Mouse (Mus musculus) R1 (cell line): ENCODE measurements around the gene 1700001O22Rik.

ENCODE experiments used
- DNase-seq: peaks from one replicate; pipeline ENCODE4 v3.0.0-alpha.2; 2018; ENCODE audit warnings: low read depth, low spot score

The 1700001O22Rik gene

DNA sequence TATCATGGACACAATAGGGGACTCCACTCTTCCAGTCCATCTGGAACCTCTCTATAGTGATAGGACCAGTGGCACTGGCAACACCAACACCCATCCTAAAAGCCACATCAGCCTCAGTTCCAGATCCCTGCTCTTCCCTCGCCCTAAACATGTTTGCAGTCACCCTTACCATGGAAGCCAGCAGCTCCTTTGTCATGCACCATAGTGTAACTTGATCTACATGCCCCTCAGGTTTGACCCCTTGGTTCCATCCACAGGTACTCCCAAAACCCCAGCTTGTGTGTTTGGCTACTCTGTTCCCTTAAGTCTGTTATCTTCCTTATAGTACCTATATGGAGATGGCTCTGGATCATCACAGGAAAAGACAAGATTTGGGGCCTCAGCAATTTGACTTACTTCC lies 12.9 kb upstream of the 1700001O22Rik start:
- peak; percentile 50 for DNase-seq

DNA sequence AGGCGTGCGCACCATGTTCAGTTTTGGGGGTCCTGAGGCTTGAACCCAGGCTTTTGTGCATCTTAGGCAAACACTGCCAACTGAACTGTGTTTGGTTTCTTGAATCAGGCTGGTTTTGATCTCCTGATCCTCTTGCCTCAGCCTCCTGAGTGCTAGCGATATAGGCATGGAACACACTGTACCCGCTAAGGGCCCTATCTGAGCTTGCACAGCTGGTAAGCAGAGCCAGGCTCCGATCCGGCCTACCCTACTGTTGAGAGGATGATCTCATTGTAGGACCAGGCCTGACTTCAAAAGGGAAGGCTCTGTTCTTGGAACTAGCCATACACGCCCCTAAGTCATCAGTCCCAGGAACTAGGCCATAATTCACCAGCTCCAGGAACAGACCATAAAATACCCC lies 7.1 kb upstream of the 1700001O22Rik start:
- no peak for DNase-seq

DNA sequence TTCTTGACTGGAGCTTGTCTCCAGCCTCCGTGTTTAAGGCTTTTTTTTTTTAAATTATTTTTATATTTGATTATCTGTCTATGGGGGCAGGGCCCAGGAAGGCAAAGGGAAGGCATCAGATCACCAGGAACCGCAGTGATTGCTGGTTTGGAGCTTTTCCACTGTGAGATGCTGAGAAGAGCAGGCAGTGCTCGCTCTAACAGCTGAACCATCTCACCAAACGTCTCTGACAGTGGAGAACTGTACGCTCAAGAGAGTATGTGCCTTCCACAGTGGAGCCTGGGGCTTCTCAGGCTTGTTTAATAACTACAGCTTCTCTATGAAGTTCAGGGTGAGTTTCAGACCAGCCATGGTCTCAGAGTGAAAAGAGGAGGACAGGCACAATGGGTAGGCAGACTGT lies 6.0 kb upstream of the 1700001O22Rik start:
- no peak for DNase-seq

DNA sequence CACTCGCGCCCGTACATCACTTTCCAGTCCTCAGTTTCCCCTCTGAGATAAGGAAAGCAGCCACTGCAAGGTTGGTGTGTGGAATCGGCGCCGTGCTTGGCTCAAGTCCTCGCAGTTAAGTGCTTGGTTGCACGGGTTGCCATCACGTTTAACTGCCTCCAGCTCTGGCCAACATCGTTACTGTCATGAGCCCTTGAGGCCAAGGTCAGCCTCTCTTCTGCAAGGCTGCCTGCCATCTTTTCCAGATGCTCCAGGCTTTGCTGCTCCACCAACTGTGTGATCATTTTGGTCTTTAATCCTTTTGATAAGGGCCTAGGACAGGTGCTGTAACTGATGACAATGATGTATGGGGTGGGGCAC lies 4.8 kb upstream of the 1700001O22Rik start:
- no peak for DNase-seq

DNA sequence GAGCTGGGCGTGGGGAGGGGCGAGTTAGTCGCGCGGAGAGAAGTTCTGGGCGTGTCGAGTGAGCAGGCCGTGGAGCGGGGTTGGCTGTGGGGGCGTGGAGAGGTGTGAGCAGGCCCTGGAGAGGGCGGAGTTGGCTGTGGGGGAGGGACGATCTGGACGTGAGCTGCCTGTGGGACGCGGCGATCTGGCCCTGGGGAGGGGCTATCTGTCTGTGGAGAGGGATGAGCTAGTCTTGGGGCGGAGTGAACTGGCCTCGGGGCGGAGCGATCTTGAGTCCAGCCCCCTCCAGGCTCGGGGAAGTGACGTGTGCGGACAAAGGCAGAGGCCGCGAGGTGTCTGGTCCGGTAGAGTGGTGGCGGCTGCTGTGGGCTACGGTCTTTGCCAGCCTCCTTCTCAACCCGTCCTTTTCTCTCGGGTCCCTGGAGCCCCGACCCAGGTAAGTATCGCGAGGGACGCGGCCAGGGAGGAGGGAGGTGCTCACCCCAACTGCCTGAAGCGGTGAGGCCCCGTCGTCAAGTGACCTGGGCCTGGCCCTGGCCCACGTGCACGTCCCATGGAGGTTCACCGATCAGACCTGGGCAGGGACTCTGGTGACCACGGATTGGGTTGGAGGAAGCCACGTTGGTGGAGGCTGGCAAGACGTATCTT lies 4.3 kb upstream of the 1700001O22Rik start, which contains the start of gene Ntmt1:
Gene Ntmt1, plus strand, starts transcription at position 179 of the 648 bp plus-strand sequence.
- peak; percentile 100 for DNase-seq

DNA sequence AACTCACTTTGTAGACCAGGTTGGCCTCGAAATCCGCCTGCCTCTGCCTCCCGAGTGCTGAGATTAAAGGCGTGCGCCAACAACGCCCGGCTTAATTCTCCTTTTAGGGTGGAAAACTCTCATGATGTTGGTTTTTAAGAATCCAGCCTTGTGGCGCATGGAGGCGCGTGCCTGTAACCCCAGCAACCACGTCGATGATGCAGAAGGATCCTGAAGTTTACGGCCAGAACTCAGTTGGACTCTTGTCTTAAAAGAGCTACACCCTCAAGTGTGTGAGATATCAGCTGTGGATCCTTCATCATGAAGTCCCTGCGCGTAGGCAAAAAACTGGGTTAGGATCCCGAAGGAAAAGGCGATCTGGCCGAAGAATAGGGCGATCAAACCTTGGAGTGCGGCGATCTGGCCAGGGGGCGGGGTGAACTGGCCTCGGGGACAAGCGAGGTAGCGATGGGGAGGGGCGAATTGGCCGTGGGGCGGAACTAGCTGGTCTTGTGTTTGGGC lies 3.7 kb upstream of the 1700001O22Rik start:
- DNase-seq: no peak

DNA sequence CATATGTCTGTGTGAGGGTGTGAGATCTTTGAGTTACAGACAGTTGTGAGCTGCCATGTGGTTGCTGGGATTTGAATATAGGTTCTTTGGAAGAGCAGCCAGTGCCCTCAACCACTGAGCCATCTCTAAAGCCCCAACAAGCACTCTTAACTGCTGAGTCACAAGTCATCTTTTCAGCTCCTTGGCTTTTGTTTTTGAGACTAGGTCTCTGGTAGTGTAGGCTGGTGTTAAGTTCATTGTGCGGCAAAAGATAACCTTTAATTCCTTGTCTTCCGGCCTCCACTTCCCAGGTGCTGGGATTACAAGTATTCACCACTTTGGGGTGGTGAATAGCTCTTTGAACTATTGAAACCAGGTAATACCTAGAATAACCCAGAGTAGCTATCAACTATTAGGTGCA lies 2.5 kb upstream of the 1700001O22Rik start:
- peak; percentile 70 for DNase-seq

DNA sequence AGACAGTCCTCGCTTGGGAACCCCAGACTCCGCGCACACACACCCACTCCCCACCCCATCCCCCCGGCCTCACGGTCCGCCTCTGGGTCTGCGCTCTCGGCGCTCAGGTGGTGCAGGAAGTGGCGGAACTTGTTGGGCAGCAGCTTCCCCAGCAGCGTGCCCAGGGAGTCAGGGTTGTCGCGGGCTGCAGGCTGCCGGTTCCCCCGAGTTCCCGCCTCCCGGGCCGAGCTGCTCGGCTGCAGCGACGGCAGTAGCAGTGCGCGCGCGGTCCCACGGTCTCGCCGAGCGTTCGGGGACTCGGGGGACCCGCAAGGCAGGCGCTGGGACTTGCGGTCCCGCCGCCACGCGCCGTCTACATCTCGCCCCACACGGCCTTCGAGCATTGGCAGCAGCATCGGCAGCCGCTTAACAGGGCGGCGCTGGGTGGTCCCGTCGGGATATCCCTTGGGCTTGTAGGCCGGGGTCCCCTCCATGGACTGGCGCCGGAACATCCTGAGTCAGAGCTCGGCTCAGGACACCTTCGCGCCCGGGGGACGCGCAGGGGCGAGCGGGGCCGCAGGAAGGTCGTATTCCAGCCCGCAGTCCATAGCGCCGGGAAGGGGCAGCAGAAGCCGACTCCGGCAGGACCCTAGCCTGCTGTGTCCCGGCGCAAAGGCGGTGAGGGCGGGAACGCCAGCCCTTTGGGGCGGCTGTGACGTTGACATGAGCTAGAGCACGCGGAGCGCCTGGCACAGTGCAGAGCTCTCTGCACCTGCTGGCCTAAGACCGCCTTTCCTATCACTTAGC lies 2.2 kb downstream of the 1700001O22Rik start:
- peak; percentile 76 for DNase-seq

DNA sequence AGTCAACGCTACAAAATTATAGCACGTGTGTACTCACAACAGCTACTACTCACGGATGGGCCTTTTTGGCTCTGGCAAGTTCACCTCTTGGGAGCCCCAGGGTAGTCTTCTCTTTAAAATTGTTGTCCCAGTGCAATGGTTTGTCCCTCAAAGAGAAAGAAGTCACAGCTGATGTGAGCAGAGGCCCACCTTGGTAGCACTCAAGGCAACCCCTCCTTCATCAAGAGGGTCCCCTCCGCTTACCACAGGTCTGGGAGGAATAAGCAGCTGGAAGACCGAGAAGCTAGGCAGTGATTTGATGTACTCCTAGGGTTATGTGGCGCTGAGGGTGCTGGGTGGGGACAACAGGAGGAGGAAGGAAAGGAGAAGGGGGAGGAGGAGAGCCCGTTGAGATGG lies 2.8 kb downstream of the 1700001O22Rik start:
- DNase-seq: no peak

DNA sequence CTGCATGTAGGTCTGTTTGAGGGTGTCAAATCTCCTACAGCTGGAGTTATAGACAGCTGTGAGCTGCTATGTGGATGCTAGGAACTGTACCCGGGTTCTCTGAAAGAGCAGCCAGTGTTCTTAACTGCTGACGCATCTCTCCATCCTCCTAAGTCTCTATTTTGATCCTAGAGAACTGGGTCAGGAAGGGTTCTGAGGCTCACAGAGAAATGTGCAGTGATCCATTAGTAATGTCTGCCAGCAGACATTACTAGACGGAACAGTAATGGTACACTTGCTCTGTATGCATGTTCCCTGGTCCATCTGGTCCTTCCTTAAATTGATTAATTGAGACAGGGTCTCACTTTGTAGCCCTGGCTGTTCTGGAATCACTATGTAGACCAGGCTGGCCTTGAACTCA lies 4.0 kb downstream of the 1700001O22Rik start:
- DNase-seq: no peak

DNA sequence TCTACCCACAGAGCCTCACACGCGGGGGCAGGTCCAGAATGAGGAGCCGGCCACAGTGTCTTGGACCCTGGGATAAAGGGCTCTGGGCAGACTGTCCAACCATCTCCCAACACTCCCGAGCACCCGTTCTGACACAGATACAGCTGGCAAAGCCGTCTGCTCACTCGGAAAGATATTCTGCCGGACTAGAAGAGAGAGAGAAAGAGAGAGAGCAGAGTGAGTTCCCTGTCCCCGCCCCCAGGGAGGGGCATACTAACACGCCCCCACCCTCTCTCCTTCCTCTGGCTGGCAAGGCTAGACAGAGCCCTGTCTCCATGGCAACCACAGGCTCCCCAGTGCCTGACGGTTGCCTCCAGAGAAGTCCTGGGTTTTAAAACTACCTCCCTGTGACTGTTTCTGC lies 7.1 kb downstream of the 1700001O22Rik start:
- peak; percentile 97 for DNase-seq

DNA sequence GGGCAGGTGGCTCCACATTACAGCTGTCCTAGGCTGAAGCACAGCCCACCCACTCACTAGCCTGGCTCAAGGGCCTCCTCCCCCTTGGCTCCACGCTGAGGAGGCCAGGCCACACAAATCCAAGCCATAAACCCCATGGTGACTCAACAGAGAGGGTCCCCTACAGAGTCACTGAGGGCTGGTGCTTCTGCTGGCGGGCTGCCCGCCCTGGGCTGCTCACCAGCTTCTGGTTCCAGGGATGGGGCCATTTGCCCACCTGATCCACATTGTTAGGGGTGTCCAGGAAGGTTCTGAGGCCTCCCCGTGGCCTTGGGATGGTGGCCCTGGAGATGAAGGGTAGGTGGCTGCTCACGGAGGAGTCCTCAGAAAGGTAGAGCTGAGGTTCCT lies 7.6 kb downstream of the 1700001O22Rik start:
- no peak for DNase-seq

DNA sequence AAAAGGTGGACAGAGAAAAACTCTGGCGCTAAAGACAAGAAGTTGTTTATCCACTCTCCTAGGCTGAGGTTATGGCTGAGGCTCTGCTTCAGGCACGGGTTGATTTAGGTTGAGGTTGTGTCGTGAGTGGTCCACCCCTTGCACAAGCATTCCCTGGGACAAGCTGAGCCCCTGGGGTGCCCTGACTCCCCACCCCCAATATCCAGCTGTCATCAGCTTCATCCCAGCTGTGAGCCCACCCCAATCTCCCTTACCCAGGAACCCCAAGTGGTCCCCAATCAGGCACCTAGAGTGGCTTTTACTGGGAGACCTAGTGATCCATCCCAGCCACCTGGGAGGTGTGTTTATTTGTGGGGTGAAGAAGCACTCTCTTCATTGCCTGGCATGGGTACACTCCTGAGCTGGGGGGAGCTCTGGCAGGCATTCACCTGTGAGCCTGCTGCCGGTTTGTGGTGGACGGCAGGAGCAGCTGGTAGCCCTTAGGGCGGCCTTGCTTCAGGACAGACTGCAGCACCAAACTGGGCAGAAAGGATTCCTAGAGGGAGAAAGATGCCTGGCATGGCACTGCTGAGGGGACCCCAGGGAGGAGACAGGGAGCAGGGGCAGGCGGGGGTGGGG lies 8.1 kb downstream of the 1700001O22Rik start:
- no peak for DNase-seq

DNA sequence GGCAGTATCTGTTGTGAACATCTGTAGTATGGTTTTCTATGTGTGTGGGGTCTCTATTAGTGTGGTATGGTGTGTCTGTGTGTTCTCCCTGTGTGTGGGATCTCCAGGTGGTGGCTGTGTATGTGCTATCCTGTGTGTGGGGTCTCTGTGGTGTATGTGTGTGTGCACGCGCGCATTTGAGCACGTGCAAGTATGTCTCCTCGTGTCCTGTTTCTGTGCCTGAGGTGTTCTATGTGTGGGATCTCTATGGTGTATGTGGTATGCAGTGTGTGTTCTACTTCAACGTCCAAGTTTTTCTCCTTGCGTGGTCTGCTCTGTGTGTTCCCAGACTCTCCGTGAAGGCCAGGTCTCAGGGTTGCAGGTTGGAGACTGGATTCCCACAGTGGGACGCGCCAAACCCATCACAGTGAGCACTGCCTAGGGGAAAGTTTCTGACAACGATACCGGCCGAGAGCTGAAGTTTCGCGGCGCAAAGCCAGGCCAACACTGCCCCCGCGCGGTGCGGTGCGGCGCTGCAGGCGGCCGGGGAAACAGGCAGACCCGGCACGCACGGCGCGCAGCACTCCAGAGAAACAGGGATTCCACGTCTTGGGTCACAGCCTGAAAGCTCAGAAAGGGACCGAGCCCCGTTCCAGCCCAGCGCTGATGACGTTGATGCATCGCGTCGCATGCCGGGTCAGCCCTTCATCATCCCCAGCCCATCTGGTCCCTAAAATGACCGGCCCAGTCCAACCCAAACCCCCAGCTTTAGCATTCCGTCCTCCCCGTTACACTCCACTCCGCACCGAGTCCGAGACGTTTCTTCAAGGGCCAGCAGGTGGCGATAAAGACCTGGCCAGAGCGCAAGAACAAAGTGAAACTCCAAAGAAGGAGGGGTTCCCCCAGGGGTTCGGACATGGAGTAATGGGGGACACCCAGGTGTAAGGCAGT lies 9.0 kb downstream of the 1700001O22Rik start:
- DNase-seq: peak; percentile 92

DNA sequence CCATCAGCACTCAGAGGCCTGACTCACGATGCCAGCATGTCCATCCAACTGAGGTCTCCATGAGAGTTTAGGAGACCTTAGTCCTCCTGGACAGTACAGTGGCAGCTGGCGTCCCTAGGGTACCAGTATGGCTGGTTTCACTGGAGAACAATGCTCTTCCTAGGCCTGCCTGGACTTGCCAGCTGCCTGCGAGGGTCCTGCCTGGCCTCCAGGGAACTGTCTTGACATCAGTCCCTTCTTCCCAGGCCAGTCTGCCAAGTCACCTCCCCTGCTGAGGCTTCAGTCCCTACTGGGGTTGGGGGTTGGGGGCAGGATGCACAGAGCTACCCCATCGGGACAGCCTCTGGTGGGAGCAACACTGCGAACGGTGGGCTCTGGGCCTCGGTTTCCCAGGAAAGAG lies 11.4 kb downstream of the 1700001O22Rik start:
- DNase-seq: no peak

DNA sequence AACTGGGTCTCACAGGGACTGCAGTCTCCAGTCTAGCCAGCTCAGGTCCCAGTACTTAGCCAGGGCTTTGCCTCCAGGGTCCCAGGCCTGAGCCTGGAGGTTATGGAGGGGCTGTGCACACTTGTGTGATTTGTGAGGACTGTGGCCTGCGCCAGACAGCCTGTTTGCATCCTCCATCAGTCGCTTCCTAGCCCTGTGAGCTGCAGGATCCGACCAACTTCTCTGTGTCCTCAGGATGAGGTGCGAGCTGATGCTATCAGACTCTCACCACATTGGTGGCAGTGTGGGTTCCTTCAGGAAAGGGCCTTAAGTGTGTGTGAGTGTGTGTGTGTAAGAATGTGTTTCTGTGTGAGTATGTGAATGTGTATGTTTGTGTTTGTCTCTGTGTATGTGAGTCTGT lies 16.0 kb downstream of the 1700001O22Rik start:
- no peak for DNase-seq

DNA sequence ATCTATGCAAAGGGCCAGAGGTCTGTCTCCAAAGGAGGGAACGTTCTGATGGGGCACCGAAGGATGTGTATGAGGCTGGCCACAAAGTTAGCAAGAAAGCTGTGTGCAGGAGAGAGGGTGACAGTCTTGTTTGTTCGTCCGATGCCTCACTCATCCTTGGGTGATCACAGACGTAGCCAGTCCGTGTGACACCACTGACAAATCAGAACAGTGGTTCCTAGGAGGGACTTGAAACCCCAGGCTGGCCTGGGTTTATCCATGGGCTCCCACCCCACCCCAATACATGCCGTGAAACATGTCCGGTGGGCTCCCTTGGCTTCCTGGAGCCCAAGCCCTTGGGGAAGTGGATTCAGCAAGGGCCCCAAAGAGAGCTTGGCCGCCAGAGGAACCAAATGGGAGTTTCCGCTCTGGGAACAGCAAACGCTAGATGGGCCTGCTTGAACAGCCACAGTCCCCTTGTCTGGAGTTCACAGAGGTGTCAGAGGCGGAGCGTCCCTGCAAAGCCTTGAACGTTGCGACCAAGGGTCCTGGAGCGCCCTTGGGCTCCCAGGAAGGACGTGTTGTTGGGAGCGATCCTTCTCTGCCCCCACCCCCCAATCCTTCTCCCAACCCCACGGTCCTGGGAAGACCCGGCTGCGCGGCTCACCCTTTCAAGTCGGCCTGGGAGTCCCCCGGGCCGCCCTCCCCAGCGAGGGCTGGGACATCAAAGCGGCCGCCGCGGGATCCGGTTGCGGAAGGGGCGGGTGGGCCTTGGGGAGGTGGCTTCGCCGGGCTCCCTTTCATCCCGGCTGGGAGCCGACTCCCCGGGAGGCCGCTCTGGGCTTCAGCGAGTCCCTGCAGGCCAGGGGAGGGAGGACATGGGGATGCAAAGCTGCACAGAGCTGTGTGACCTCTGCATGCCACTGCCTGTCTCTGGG lies 19.1 kb downstream of the 1700001O22Rik start:
- DNase-seq: peak; percentile 50

DNA sequence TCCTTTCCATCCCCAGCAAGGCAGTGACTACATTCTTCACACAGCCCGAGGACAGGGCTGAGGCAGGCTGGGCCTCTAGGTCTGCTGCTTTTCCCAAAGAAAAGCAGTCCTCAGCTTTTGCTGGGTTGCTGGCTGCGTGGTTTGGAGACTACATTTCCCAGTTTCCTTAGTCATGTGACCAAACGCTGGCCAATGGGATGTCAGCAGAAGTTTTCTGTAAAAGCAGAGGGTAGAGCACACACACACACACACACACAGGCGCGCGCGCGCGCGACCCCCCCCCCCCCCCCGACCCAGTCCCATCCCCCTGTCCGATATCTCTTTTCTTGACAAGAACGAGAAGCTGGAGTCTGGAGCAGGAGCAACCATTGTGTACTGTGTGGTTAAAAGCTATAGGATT lies 20.1 kb downstream of the 1700001O22Rik start:
- DNase-seq: peak; percentile 83

DNA sequence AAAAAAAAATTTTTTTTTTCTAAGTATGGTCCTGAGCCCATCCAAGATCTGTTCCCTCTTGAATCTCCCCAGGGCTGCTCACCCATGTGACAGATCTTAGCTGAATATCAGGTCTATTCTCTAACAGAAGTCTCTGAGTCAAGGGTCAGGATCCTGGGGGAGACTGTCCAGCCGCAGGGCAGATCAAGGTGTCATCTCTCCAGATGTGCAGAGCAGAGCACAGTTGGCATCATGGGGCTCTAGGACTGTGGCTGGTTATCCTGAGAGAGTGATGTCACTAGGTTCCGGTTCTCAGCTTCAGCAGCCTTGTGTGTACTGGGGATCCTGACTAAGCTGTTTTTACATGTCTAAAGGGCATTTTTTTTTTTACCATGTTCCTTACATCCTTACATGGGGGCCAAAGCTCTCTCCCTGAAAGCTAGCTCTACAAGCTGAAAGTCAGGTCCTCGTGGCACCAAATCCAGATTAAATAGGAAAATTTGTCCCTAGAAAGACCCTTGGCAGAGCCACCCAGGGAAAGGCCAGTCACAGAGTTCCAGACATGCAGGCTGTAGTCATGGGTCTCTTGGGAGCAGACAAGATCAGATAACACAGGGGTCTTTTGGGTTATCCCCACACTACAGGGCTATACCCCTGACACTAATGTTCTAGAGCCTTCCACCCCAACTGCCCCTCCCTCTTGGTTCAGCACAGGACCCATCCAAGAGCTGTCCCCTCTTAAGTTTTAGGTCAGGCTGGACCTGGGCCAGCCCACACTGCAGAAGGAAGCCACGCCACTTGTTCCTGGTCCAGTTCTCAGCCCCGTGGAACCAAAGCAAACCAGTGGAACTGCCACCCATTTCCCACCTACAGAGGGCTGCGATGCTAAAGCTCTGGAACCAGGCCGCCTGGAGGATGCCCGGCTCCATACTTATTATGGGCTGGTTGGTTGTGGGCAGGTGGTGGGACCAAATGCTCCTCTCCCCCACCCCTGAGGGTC lies 20.9 kb downstream of the 1700001O22Rik start:
- no peak for DNase-seq
